Mouse (Mus musculus): ENCODE data around the gene Arhgef25. TPM values are rescaled to one million over a fixed set of nuclear protein-coding genes. Genes with fewer than 3 reads are reported as not detected.
"Not testable (repeated sequence)": the region's sequence is repeated elsewhere in the genome, so short reads cannot be mapped to it uniquely, and the experiment has no call there.

The Arhgef25 gene
- total RNA-seq, 2 experiments from 2014 or later = 13.9 to 14.4 TPM

- no peak for DNase-seq
- intact Hi-C loops (cut with DNase I; ENCODE audit: low total_unique reads) = no loop called here
Measured at GRCm38 (mm10) chr10:127154241-127154640, 35.6 kb downstream of the Arhgef25 start.

DNA sequence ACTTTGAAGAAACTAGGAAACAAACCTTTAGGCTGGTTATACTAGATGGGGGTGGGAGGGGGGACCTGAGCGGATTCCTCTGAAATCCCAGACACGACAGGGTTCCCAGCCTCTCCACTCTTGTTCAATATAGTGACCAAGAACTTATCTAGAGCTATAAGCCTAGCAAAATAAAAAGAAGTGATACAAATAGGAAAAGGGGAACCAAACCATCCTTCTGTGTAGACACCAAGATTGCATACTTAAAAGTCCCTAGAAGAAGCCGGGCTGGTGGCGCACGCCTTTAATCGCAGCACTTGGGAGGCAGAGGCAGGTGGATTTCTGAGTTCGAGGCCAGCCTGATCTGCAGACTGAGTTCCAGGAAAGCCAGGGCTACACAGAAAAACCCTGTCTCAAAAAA, 36.6 kb downstream of the Arhgef25 start:
- no peak for DNase-seq
- intact Hi-C loops (cut with DNase I; ENCODE audit: low total_unique reads) = no loop called here

DNA sequence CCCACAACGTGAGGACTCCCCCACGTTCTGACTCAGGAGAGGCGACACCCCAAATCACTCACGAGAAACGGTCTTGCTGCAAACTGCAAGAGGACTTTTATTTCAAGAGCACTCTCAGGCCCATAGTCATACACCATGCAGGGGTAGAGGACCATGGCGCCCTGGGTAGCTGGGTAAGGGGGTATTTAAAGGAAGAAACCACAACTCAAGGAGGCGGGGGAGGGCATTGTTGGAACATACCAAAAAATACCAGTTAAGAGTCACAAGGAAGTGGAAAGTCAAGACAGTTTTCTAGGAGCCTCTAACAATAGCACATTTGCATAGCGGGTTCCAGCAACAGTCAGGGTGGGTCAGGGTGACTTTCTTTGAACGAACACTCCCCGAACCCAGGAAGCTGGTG, 37.3 kb downstream of the Arhgef25 start:
- DNase-seq; intact Hi-C loops (cut with DNase I; ENCODE audit: low total_unique reads): not testable (repeated sequence)

DNA sequence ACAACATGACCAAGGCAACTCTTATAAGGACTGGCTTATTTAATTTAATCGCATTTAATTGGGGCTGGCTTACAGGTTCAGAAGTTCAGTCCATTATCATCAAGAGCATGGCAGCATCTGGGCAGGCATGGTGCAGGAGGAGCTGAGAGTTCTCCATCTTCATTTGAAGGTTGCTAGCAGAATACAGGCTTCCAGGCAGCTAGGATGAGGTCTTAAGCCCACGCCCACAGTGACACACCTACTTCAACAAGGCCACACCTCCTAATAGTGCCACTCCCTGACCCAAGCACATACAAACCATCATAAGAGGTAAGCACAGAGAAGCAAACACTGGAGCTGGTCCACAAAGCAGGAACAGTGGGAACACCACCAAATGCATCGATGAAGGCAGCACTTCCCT, 38.6 kb downstream of the Arhgef25 start:
- intact Hi-C loops (cut with DNase I; ENCODE audit: low total_unique reads) = not testable (repeated sequence)

GRCm38 (mm10) chr10:127150471-127150872, 39.4 kb downstream of the Arhgef25 start:
- DNase-seq = no peak
- intact Hi-C loops (cut with DNase I; ENCODE audit: low total_unique reads) = no loop called here

More for the DNA sequence above, 38.6 kb downstream of the Arhgef25 start:
- not testable (repeated sequence) for DNase-seq

- no peak for DNase-seq
- intact Hi-C loops (cut with DNase I; ENCODE audit: low total_unique reads) = no loop called here
Measured at GRCm38 (mm10) chr10:127147135-127147534, 42.7 kb downstream of the Arhgef25 start.

DNA sequence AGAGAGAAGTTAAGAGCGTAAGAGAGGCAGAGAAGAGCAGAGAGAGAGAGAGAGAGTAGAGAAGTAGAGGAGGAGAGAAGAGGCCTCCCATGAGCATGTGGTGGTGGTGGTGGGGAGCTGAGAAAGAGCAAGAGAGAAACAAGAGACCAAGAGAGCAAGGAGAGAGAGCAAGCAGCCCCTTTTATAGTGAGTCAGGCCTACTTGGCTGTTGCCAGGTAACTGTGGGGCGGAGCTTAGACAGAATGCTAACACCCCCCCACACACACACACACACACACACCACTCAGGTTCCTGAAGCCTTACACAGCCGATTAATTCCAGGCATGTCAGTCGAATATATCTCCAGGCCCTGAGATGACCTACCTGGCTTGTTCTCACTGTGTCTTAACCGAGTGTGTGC, 44.6 kb downstream of the Arhgef25 start:
- no peak for DNase-seq
- intact Hi-C loops (cut with DNase I; ENCODE audit: low total_unique reads) = no loop called here

DNA sequence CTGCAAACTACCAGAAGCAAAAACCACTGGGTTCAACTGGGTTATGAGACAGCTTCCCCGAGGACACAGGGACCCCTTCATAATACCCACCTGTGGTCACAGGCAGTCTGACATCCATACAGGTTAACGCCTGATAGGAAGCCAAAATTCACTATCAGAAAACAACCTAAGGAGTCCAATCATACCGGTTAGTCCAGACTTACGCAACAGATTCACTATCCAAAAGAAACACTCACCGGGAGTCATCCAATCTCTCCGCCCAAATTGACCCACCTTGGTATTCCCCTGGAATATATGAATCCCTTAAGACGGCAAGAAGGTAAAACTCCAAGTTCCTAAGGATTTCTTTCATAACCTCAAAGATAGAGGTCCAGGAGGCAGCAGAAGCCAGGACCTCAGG, 45.3 kb downstream of the Arhgef25 start:
- intact Hi-C loops (cut with DNase I; ENCODE audit: low total_unique reads) = no loop called here
- DNase-seq = no peak

- intact Hi-C loops (cut with DNase I; ENCODE audit: low total_unique reads) = no loop called here
- no peak for DNase-seq
Measured at GRCm38 (mm10) chr10:127143228-127143627, 46.7 kb downstream of the Arhgef25 start.

DNA sequence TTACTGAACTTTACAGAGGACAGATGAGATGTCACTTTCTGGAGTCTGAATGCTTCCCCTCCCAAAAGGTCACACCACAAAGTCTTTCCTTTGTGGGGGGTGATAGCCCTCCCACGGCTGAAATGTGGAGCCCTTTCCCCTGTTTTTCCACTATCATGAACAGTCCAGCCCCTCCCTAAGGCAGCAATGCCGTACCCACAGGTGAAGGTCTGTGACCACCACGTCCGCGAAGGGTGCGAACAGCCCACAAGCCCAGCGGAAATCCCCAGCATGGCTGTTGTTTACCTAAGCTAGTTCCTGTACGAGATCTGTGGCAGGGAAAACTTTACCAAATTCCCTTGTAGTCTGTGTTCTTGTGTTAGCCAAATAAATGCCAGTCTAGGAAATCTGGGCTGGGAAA, 48.4 kb downstream of the Arhgef25 start:
- no peak for DNase-seq
- intact Hi-C loops (cut with DNase I; ENCODE audit: low total_unique reads) = no loop called here

DNA sequence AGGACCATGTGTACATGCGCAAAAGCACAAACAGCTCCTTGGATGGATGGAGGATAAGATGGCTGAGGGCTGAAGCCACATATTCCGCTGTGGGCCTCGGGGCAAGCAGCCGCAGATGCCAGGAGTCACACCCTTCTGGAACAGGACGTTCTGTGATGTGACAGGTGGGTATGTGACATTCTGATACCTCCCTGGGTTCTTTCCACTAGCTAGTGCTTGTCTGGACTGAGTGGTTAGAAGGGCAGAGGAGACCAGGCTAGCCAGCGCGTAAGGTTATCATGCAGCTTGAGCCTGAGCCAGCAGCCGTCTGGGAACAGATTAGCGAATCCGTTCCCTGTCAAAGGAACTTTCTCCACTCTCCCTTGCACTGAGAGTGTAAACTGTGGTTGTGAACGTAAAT, 48.9 kb downstream of the Arhgef25 start:
- intact Hi-C loops (cut with DNase I; ENCODE audit: low total_unique reads) = no loop called here
- no peak for DNase-seq

DNA sequence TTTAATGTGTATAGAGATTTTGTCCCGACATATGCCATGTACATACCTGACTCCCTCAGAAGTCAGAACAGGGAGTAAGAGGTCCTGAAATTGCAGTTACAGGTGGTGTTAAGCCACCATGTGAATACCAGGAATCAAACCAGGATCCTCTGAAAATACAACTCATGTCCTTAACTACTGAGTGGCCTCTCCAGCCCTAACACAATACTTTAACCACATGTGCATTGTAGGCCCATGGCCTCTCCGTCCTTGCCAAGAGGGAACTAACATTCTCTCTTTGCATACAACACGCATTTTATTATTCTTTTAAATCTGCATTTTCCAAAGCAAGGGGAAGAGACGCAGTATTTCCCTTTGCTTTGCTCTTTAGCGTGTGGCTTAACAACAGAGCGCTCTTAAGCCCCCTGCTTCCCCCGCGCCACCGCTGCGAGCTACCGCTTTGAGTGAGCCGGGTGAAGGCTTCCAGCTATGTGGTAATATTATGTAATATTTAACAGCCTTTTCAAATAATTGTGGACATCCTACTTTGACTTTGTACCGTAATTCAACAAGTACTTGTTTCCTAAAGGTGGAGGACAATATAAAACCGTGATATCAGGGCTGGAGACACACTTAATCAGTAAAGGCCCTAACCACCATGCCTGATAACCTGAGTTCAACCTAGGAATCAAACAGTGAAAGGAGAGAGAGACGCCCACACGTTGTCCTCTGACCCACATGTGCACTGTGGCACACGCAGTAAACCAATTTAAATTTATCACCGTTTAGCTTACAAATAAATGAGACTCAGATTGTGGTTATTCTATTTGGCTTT, 51.3 kb downstream of the Arhgef25 start:
- intact Hi-C loops (cut with DNase I; ENCODE audit: low total_unique reads) = no loop called here
- DNase-seq = no peak

DNA sequence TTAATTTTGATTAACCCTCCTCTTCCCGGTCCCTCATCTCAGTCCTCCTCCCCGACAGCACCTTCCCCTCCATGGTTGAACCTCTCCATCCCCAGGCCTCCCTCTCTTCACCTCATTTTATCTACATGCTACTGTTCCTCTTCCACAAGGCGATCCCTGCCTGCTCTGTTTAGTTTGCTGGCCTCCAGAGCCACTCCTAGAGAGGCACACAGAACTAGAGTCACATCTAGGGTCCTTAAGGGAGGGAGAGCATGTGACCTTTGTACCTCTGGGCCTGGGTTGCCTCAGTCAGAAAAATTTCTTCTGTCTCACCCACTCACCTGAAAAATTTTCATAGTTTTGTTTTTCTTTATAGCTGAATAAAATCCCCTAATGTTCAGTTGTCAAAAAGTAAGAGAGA, 52.0 kb downstream of the Arhgef25 start:
- DNase-seq = no peak
- intact Hi-C loops (cut with DNase I; ENCODE audit: low total_unique reads) = no loop called here

DNA sequence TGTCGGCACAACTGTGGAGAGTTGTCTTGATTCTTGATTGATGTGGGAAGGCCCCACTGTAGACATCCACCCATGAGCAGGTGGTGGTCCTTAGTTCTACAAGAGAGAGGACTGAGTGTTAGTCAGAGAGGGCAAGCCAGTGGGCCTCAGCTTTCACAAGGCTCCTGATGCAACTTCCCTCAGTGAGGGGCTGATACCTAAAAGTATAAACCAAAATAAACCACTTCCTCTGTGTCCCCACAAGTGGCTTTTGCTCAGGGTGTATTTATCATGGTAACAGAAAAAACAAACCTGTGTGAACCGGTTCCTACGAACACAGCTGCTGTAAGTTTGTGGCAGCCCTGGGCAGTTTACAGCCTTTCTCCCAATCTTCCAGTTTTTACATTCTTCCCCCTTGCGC, 53.4 kb downstream of the Arhgef25 start:
- intact Hi-C loops (cut with DNase I; ENCODE audit: low total_unique reads) = no loop called here

GRCm38 (mm10) chr10:127135118-127135836, 54.6 kb downstream of the Arhgef25 start:
- DNase-seq = no peak
- intact Hi-C loops (cut with DNase I; ENCODE audit: low total_unique reads) = no loop called here

More for the DNA sequence above, 53.4 kb downstream of the Arhgef25 start:
- no peak for DNase-seq

DNA sequence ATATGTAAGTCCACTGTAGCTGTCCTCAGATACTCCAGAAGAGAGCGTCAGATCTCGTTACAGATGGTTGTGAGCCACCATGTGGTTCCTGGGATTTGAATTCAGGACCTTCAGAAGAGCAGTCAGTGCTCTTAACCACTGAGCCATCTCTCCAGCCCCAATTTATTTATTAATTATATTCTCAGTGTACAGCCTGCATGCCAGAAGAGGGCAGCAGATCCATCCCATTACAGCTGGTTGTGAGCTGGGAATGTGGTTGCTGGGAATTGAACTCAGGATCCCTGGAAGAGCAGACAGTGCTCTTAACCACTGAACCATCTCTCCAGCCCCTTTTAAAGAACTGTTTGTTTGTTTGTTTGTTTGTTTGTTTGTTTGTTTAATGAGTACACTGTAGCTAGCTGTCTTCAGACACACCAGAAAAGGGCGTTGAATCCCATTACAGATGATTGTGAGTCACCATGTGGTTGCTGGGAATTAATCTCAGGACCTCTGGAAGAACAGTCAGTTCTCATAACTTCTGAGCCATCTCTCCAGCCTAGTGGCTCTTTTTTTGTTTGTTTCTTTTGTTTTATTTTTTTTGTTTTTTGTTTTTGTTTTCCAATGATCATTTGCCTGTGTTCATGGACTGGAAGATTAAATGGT, 55.4 kb downstream of the Arhgef25 start:
- DNase-seq; intact Hi-C loops (cut with DNase I; ENCODE audit: low total_unique reads): not testable (repeated sequence)

Other genes starting within 250 kb of the Arhgef25 start
- gene Ctdsp2, start 211.4 kb downstream of the Arhgef25 start, total RNA-seq (2021) = 100 to 1,000 TPM in 1 of 2 experiments, 10 to 100 TPM in 1; 98.5 to 102 TPM
- under 1 TPM; 0.51 to 0.64 TPM for gene Avil, start 189.4 kb downstream of the Arhgef25 start, total RNA-seq (2021)
- 10 to 100 TPM; 24.8 to 27.9 TPM for gene Tsfm, start 159.2 kb downstream of the Arhgef25 start, total RNA-seq (2021)
- gene Mettl1, start 148.7 kb downstream of the Arhgef25 start, total RNA-seq (2021) = 10 to 100 TPM; 11.1 to 14.8 TPM
- gene Eef1akmt3, start 148.6 kb downstream of the Arhgef25 start, total RNA-seq (2021) = under 1 TPM; 0.27 to 0.43 TPM
- gene Cyp27b1, start 141.8 kb downstream of the Arhgef25 start, total RNA-seq (2021) = under 1 TPM; 0.10 to 0.16 TPM
- 1 to 10 TPM in 1 of 2 experiments, under 1 TPM in 1; 0.82 to 1.2 TPM for gene March9, start 129.9 kb downstream of the Arhgef25 start, total RNA-seq (2021)
- 10 to 100 TPM; 62.5 to 84.0 TPM for gene Cdk4, start 126.5 kb downstream of the Arhgef25 start, total RNA-seq (2021)
- gene Tspan31, start 119.8 kb downstream of the Arhgef25 start, total RNA-seq (2021) = 10 to 100 TPM; 26.5 to 31.6 TPM
- gene Agap2, start 114.8 kb downstream of the Arhgef25 start, total RNA-seq (2021) = 1 to 10 TPM; 3.4 to 6.7 TPM
- gene Os9, start 69.0 kb downstream of the Arhgef25 start, total RNA-seq (2021) = 10 to 100 TPM; 20.3 to 23.5 TPM
- 1 to 10 TPM; 1.5 to 1.9 TPM for gene B4galnt1, start 24.9 kb downstream of the Arhgef25 start, total RNA-seq (2021)
- gene Slc26a10, start 9.4 kb downstream of the Arhgef25 start, total RNA-seq (2021) = 1 to 10 TPM; 3.7 to 7.6 TPM
- 10 to 100 TPM; 22.2 to 24.8 TPM for gene Dtx3, start 5.6 kb upstream of the Arhgef25 start, total RNA-seq (2021)
- 1 to 10 TPM; 6.3 to 7.6 TPM for gene Pip4k2c, start 21.5 kb upstream of the Arhgef25 start, total RNA-seq (2021)
- under 1 TPM; 0.45 to 0.53 TPM for gene Kif5a, start 73.3 kb upstream of the Arhgef25 start, total RNA-seq (2021)
- 100 to 1,000 TPM in 1 of 2 experiments, 10 to 100 TPM in 1; 99.8 to 103 TPM for gene Dctn2, start 76.3 kb upstream of the Arhgef25 start, total RNA-seq (2021)
- 10 to 100 TPM; 16.1 to 17.1 TPM for gene Mbd6, start 98.9 kb upstream of the Arhgef25 start, total RNA-seq (2021)
- gene Mars, start 121.7 kb upstream of the Arhgef25 start, total RNA-seq (2021) = 10 to 100 TPM; 50.3 to 56.0 TPM
- 1 to 10 TPM; 1.3 to 2.1 TPM for gene Arhgap9, start 131.9 kb upstream of the Arhgef25 start, total RNA-seq (2021)
- 1 to 10 TPM; 2.3 to 2.7 TPM for gene Gli1, start 151.9 kb upstream of the Arhgef25 start, total RNA-seq (2021)
- gene Inhbe, start 164.3 kb upstream of the Arhgef25 start, total RNA-seq (2021) = not detected
- not detected for gene Inhbc, start 180.3 kb upstream of the Arhgef25 start, total RNA-seq (2021)
- gene R3hdm2, start 190.2 kb upstream of the Arhgef25 start, total RNA-seq (2021) = 10 to 100 TPM; 84.1 to 89.2 TPM

All from gastrocnemius, postnatal 14 days (tissue).